Mouse (Mus musculus): ENCODE measurements around the gene Cant1. TPM values are rescaled to one million over a fixed set of nuclear protein-coding genes. Genes with fewer than 3 reads are reported as not detected.

The Cant1 gene
- total RNA-seq, 1 experiment, result 45.4 TPM

GRCm38 (mm10) chr11:118414270-118414669, 4.6 kb downstream of the Cant1 start:
- Histone ChIP-seq H3K4me3 (ENCODE audit: insufficient read depth in 1 of 2, low read depth in 1 of 2, low read length in 2 of 2, poor library complexity in 1 of 2, severe bottlenecking in 1 of 2) (no peak overlapping the region), H3K27ac (ENCODE audit: insufficient read depth, low read depth, low read length, poor library complexity, severe bottlenecking) (no peak overlapping the region), H3K36me3 (ENCODE audit: control insufficient read depth, insufficient read depth, low read length, poor library complexity, severe bottlenecking) (peaks cover 10% of the 10 kb centered on the region; the same call in 1 of the 2 replicates), H3K9me3 (ENCODE audit: control insufficient read depth, insufficient read depth, low read depth, low read length) (no peaks in the 10 kb centered on the region), H3K4me1 (ENCODE audit: control insufficient read depth in 2 of 2, insufficient read depth in 2 of 2, low read length in 2 of 2, poor library complexity in 1 of 2) (peaks cover 2 to 4% of the 10 kb centered on the region in 2 experiments; a peak in 2 of 4 replicates), H3K9ac (ENCODE audit: insufficient read depth, low read depth, low read length, poor library complexity, severe bottlenecking) (no peak overlapping the region)
- in situ Hi-C loops (cut with MboI; ENCODE audit: low sequenced_read_pairs in 2 of 2, unreplicated experiment in 2 of 2), result no loop called here
- TF ChIP-seq CHD2 (IDR thresholded peaks at IDR 0.05; ENCODE audit: low read depth, low read length) (no peak), ZNF384 (IDR thresholded peaks at IDR 0.05; ENCODE audit: low read depth, low read length) (no peak), HCFC1 (IDR thresholded peaks at IDR 0.05; ENCODE audit: borderline replicate concordance, insufficient read depth, low read length) (no peak), ZC3H11A (IDR thresholded peaks at IDR 0.05; ENCODE audit: borderline replicate concordance, low read depth, low read length) (no peak), MAFK (IDR thresholded peaks at IDR 0.05; ENCODE audit: insufficient read depth, low read depth, low read length) (no peak)
- no peak for DNase-seq (ENCODE audit: low read depth, low spot score)

GRCm38 (mm10) chr11:118413055-118413454, 5.8 kb downstream of the Cant1 start:
- Histone ChIP-seq H3K4me3 (ENCODE audit: insufficient read depth in 1 of 2, low read depth in 1 of 2, low read length in 2 of 2, poor library complexity in 1 of 2, severe bottlenecking in 1 of 2) (no peak overlapping the region), H3K36me3 (ENCODE audit: control insufficient read depth, insufficient read depth, low read length, poor library complexity, severe bottlenecking) (peaks cover 10% of the 10 kb centered on the region; the same call in 1 of the 2 replicates), H3K9me3 (ENCODE audit: control insufficient read depth, insufficient read depth, low read depth, low read length) (no peaks in the 10 kb centered on the region), H3K27ac (ENCODE audit: insufficient read depth, low read depth, low read length, poor library complexity, severe bottlenecking) (no peak overlapping the region), H3K4me1 (ENCODE audit: control insufficient read depth in 2 of 2, insufficient read depth in 2 of 2, low read length in 2 of 2, poor library complexity in 1 of 2) (peaks cover 2 to 3% of the 10 kb centered on the region in 2 experiments; a peak in 3 of 4 replicates), H3K9ac (ENCODE audit: insufficient read depth, low read depth, low read length, poor library complexity, severe bottlenecking) (no peak overlapping the region)
- no peak for DNase-seq (ENCODE audit: low read depth, low spot score)
- TF ChIP-seq CHD2 (IDR thresholded peaks at IDR 0.05; ENCODE audit: low read depth, low read length) (no peak), HCFC1 (IDR thresholded peaks at IDR 0.05; ENCODE audit: borderline replicate concordance, insufficient read depth, low read length) (no peak)
- in situ Hi-C loops (cut with MboI; ENCODE audit: low sequenced_read_pairs in 2 of 2, unreplicated experiment in 2 of 2), result no loop called here

DNA sequence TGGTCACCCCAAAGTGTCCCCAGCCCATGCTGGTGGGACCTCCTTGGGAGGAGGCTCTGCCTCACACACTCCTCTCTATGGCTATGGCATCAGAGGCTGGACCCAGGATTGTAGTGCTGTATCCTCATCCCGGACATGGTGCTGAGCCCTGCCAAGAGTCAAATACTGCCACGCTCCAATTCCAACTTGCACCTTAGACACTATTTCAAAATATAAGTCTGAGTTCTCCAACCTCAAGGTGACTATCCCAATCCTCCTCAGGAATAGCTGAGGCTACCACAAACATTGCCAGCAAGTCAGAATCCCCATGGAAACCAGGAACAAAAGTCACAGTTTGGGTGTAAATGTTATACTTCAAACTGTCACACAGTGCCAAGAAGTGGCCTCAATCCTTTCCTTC, 6.3 kb downstream of the Cant1 start:
- Histone ChIP-seq H3K9ac (ENCODE audit: insufficient read depth, low read depth, low read length, poor library complexity, severe bottlenecking) (no peak overlapping the region), H3K27ac (ENCODE audit: insufficient read depth, low read depth, low read length, poor library complexity, severe bottlenecking) (no peak overlapping the region), H3K9me3 (ENCODE audit: control insufficient read depth, insufficient read depth, low read depth, low read length) (no peaks in the 10 kb centered on the region), H3K4me3 (ENCODE audit: insufficient read depth in 1 of 2, low read depth in 1 of 2, low read length in 2 of 2, poor library complexity in 1 of 2, severe bottlenecking in 1 of 2) (no peak overlapping the region), H3K36me3 (ENCODE audit: control insufficient read depth, insufficient read depth, low read length, poor library complexity, severe bottlenecking) (peaks cover 10% of the 10 kb centered on the region; the same call in 1 of the 2 replicates), H3K4me1 (ENCODE audit: control insufficient read depth in 2 of 2, insufficient read depth in 2 of 2, low read length in 2 of 2, poor library complexity in 1 of 2) (peaks cover 2 to 3% of the 10 kb centered on the region in 2 experiments; a peak in 3 of 4 replicates)
- in situ Hi-C loops (cut with MboI; ENCODE audit: low sequenced_read_pairs in 2 of 2, unreplicated experiment in 2 of 2), result no loop called here
- no peak for DNase-seq (ENCODE audit: low read depth, low spot score)
- TF ChIP-seq ZNF384 (IDR thresholded peaks at IDR 0.05; ENCODE audit: low read depth, low read length) (no peak), ZC3H11A (IDR thresholded peaks at IDR 0.05; ENCODE audit: borderline replicate concordance, low read depth, low read length) (no peak), MAFK (IDR thresholded peaks at IDR 0.05; ENCODE audit: insufficient read depth, low read depth, low read length) (no peak), HCFC1 (IDR thresholded peaks at IDR 0.05; ENCODE audit: borderline replicate concordance, insufficient read depth, low read length) (no peak), CHD2 (IDR thresholded peaks at IDR 0.05; ENCODE audit: low read depth, low read length) (no peak)

GRCm38 (mm10) chr11:118411271-118411670, 7.6 kb downstream of the Cant1 start:
- in situ Hi-C loops (cut with MboI; ENCODE audit: low sequenced_read_pairs in 2 of 2, unreplicated experiment in 2 of 2), result no loop called here
- H3K27ac ChIP-seq (ENCODE audit: insufficient read depth, low read depth, low read length, poor library complexity, severe bottlenecking), result no peak overlapping the region
- H3K9ac ChIP-seq (ENCODE audit: insufficient read depth, low read depth, low read length, poor library complexity, severe bottlenecking), result no peak overlapping the region
- no peaks in the 10 kb centered on the region for H3K9me3 ChIP-seq (ENCODE audit: control insufficient read depth, insufficient read depth, low read depth, low read length)
- peaks cover 15% of the 10 kb centered on the region for H3K36me3 ChIP-seq (ENCODE audit: control insufficient read depth, insufficient read depth, low read length, poor library complexity, severe bottlenecking)
- DNase-seq (ENCODE audit: low read depth, low spot score), result no peak
- no peak for TF ChIP-seq ZNF384 (IDR thresholded peaks at IDR 0.05; ENCODE audit: low read depth, low read length)
- no peak overlapping the region for H3K4me3 ChIP-seq (ENCODE audit: insufficient read depth in 1 of 2, low read depth in 1 of 2, low read length in 2 of 2, poor library complexity in 1 of 2, severe bottlenecking in 1 of 2)
- peaks cover 2 to 4% of the 10 kb centered on the region in 2 experiments; a peak in 2 of 4 replicates for H3K4me1 ChIP-seq (ENCODE audit: control insufficient read depth in 2 of 2, insufficient read depth in 2 of 2, low read length in 2 of 2, poor library complexity in 1 of 2)

GRCm38 (mm10) chr11:118410479-118410878, 8.4 kb downstream of the Cant1 start:
- H3K9ac ChIP-seq (ENCODE audit: insufficient read depth, low read depth, low read length, poor library complexity, severe bottlenecking), result no peak overlapping the region
- DNase-seq (ENCODE audit: low read depth, low spot score), result no peak
- no peak for TF ChIP-seq ZNF384 (IDR thresholded peaks at IDR 0.05; ENCODE audit: low read depth, low read length)
- no peak for TF ChIP-seq MAFK (IDR thresholded peaks at IDR 0.05; ENCODE audit: insufficient read depth, low read depth, low read length)
- TF ChIP-seq CHD2 (IDR thresholded peaks at IDR 0.05; ENCODE audit: low read depth, low read length), result no peak
- TF ChIP-seq HCFC1 (IDR thresholded peaks at IDR 0.05; ENCODE audit: borderline replicate concordance, insufficient read depth, low read length), result no peak
- no peak for TF ChIP-seq ZC3H11A (IDR thresholded peaks at IDR 0.05; ENCODE audit: borderline replicate concordance, low read depth, low read length)
- H3K27ac ChIP-seq (ENCODE audit: insufficient read depth, low read depth, low read length, poor library complexity, severe bottlenecking), result no peak overlapping the region
- H3K36me3 ChIP-seq (ENCODE audit: control insufficient read depth, insufficient read depth, low read length, poor library complexity, severe bottlenecking), result peaks cover 15% of the 10 kb centered on the region
- H3K4me3 ChIP-seq (ENCODE audit: insufficient read depth in 1 of 2, low read depth in 1 of 2, low read length in 2 of 2, poor library complexity in 1 of 2, severe bottlenecking in 1 of 2), result no peak overlapping the region
- H3K4me1 ChIP-seq (ENCODE audit: control insufficient read depth in 2 of 2, insufficient read depth in 2 of 2, low read length in 2 of 2, poor library complexity in 1 of 2), result peaks cover 2 to 4% of the 10 kb centered on the region in 2 experiments; a peak in 2 of 4 replicates
- H3K9me3 ChIP-seq (ENCODE audit: control insufficient read depth, insufficient read depth, low read depth, low read length), result no peaks in the 10 kb centered on the region
- in situ Hi-C loops (cut with MboI; ENCODE audit: low sequenced_read_pairs in 2 of 2, unreplicated experiment in 2 of 2), result no loop called here
